Mouse (Mus musculus) heart, postnatal 4 days (tissue): Measurements from ENCODE around the gene Kcnn4. TPM values are rescaled to one million over a fixed set of nuclear protein-coding genes. Genes with fewer than 3 reads are reported as not detected.

ENCODE experiments used
- DNase-seq: peaks from one replicate; pipeline ENCODE4 v3.0.0; 2021
- total RNA-seq, 2 experiments: library from RNA; stranded (reverse); gene quantifications; 2 replicates each; pipeline ENCODE4 v1.2.3; 2021

Kcnn4 gene
- total RNA-seq: 1 to 10 TPM; 1.0 TPM

GRCm38 (mm10) chr7:24369731-24370541 lies at the start of gene Kcnn4:
Gene Kcnn4, plus strand, starts transcription at chr7:24370263.
- no peak for DNase-seq

GRCm38 (mm10) chr7:24322593-24322992 lies 47.5 kb upstream of the Kcnn4 start:
- no peak for DNase-seq

GRCm38 (mm10) chr7:24325197-24325596 lies 44.9 kb upstream of the Kcnn4 start:
- no peak for DNase-seq

DNA sequence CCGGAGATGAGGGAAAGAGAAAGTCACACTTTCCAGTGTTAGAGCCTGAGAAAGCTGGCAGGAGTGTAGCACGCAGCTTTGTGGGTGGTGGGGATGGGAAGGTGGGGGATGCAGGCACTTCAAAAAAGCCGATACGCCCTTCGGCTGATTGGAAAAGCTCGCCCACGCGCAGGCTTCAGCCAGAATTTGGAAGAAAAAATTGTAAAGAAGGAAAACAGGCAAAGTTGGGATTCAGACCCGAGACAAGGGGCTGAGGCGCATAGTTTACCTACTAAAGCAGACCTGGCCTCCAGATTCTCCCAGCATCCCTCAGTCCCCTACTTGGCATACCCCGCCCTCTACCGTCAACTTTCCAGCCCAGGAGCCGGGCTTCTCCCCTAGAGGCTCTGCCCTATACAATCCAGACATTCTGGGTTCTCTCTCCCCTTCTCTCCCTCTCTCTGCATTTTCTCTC lies 44.4 kb upstream of the Kcnn4 start:
- no peak for DNase-seq

- DNase-seq: no peak
These were observed 43.6 kb upstream of the Kcnn4 start for GRCm38 (mm10) chr7:24326273-24327135.

- DNase-seq: no peak
These were observed 42.6 kb upstream of the Kcnn4 start for GRCm38 (mm10) chr7:24327281-24327975.

DNA sequence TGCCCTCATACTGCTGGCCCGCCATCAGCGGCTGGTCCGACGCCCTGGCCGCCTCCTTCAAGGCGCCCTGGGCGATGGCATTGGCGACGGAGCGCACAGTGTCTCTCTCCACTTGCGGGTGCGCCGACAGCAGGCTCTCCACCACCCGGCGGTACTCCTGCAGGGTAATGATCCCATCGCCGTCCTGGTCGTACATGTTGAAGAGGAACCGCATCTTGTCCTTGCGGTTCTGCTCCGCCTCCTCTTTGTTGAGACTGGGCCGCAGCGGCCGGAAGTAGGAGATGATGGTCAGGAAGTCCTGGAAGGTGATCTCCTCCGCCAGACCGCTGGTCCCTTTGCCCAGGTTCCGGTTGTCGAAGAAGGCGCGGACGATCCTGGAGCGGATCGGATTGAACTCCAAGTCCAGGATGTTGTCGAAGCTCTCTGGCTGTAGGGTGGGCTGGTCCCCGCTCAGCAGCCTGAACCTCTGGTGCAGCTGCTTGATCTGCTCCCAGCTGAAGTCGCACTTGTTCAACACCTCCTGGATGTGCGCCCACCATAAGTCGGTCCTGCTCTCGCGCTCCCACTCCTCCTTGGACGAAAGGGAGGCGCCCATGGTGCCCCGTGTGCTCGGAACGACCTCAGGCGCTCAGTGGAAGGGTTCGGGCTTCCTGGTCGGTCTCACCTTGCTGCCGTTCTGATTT lies 36.6 kb upstream of the Kcnn4 start, which contains the start of gene Tescl:
Gene Tescl (minus strand): TSS at position 633 of the 683 bp plus-strand sequence.
- DNase-seq: peak; percentile 15

DNA sequence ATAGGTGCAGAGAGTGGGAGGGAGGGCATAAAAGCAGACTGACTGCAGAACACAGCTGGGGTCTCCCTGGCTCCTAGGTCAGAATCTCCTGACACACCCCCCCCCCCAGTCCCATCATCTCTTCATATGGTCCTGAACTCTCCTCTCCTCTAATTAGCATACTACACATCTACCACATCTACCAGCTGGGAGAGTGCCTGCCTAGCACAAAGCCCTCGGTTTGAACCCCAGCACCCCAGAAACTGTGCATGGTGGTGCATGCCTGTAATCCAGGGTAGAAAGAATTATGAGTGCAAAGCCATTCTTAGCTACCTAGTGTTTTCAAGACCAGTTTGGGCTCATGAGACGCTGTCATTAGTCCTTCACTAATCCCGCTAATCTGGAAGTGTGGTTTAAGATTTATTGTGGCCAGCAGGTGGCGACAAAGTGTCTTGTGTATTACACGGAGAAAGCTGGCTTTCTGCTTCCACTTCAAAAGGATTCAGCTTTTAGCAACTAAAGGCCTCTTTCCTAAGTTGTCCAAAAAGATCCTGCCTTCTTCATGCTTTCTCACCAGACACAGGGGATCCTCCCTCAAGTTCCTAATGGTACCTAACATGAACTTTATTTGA lies 34.3 kb upstream of the Kcnn4 start:
- DNase-seq: peak; percentile 77

- no peak for DNase-seq
These were observed 31.8 kb upstream of the Kcnn4 start for GRCm38 (mm10) chr7:24338241-24338640.

GRCm38 (mm10) chr7:24343701-24344272 lies 26.3 kb upstream of the Kcnn4 start:
- no peak for DNase-seq

GRCm38 (mm10) chr7:24346444-24346843 lies 23.6 kb upstream of the Kcnn4 start:
- DNase-seq: no peak

GRCm38 (mm10) chr7:24348896-24349295 lies 21.2 kb upstream of the Kcnn4 start, which contains the start of gene Lypd5:
Gene Lypd5, plus strand, starts transcription at chr7:24349196.
- no peak for DNase-seq

GRCm38 (mm10) chr7:24355646-24356045 lies 14.4 kb upstream of the Kcnn4 start:
- no peak for DNase-seq

DNA sequence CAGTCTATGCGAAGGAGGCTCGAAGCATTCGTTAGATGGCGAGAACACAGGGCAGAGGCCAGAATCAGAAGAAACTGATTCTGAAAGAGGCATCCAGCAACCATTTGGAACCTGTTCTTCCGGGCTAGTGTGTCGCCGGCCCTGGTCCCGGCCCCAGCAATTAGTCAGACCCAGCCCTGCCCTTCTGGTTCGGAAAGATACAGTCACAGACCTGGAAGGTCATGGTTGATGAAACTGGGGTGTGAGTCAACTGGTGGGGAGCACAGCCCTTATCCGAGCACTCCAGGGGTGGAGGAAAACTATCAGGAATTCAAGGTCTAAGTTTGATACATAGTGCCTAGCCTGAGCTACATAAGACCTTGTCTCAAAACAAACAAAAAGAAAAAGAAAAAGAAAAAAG lies 14.0 kb upstream of the Kcnn4 start:
- no peak for DNase-seq

DNA sequence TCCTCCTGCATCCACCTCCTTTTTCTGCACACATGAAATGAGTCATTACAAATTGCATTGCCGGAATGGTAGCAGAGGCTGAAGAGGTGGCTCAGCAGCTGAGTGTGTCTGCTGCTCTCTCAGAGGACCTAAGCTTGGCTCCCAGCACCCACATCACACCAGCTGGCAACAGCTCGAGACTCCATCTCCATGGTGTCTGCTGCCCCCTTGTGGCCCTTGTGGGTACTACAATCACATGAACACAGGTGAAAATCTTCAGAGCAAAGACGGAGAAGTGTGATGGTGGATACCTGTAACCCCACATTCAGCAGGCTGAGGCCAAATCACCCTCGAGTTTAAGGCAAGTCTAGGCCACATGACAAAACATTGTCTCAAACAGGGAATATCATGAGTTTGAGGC lies 12.2 kb upstream of the Kcnn4 start:
- DNase-seq: no peak

- DNase-seq: peak; percentile 62
These were observed 10.8 kb upstream of the Kcnn4 start for GRCm38 (mm10) chr7:24359269-24359668.

GRCm38 (mm10) chr7:24361001-24361400 lies 9.1 kb upstream of the Kcnn4 start:
- no peak for DNase-seq

DNA sequence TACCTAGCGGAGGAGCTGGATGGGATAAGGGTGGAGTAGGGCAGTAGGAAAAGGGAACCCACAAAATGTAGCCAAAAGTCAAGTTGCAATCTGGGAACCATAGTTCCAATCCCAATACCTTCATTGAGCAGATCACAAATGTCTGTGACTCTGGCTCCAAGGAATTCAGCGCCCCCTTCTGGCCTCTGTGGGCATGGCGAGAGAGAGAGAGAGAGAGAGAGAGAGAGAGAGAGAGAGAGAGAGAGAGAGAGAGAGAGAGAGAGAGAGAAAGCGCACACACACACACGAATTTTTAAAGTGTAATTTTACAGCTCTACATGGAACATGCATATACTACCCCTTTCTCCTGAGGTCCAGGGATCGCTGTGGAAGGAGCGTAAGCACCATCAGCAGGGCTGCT lies 6.8 kb upstream of the Kcnn4 start:
- peak; percentile 44 for DNase-seq

DNA sequence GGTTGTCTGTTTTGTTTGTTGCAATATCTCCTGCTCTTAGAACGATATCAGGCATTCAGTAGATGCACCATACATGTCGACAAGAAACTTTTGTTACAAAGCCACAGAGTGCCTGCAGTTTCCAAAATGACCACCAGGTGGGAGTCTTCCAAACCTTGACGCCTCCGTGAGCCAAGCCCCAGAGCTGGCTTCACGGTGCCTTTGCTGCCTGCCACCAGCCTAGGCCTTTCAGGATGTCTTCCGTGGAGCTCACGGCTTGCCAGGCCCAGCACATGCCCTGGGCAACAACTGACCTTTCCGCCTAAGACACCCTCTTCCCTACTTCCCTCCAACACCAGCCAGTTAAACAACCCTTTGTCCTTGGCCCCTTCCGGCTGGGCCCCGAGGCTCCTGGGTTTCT lies 5.2 kb upstream of the Kcnn4 start:
- peak; percentile 87 for DNase-seq

DNA sequence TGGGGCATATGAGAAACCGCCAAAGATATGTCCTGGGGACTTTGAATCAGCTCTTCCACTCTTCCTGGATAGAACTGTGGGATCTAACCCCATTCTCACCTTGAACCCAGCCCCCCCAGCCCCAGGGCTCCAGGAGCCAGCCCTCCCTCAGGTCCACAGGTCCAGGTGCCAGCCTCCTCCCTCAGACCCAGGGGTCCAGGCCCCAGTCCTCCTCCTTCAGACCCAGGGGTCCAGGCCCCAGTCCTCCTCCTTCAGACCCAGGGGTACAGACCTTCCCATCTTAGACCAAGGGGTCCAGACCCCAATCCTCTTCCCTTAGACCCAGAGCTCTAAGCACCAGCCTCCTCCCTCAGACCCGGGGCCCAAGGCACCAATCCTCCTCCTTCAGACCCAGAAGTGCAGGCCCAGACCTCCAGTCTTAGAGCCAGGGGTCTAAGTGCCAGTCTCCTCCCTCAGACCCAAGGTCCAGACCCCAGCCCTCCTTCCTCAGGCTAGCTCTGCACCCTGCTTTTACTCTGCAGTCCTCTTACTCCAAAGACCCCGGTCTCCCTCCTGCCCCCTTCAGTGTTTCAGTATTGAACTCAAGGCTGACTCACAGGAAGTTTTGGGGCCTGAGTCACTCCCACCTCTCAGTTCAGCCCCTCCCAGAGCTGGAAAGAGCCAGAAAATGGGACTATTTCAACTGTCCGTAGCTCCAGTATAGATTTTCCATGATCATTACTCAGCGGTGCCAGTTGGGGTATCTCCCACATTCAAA lies 4.6 kb upstream of the Kcnn4 start:
- no peak for DNase-seq
